Mouse (Mus musculus): ENCODE measurements around the gene Mfsd1. TPM values are rescaled to one million over a fixed set of nuclear protein-coding genes. Genes with fewer than 3 reads are reported as not detected.

The Mfsd1 gene
- 27.9 and 33.3 TPM in 2 replicates for total RNA-seq (2014; rRNA removed; ENCODE audit: low replicate concordance)
- 27.4 and 28.3 TPM in 2 replicates for polyA plus RNA-seq (2015; fragmentation: Nextera tagmentation; extraction: Ambion mirVana)

DNA sequence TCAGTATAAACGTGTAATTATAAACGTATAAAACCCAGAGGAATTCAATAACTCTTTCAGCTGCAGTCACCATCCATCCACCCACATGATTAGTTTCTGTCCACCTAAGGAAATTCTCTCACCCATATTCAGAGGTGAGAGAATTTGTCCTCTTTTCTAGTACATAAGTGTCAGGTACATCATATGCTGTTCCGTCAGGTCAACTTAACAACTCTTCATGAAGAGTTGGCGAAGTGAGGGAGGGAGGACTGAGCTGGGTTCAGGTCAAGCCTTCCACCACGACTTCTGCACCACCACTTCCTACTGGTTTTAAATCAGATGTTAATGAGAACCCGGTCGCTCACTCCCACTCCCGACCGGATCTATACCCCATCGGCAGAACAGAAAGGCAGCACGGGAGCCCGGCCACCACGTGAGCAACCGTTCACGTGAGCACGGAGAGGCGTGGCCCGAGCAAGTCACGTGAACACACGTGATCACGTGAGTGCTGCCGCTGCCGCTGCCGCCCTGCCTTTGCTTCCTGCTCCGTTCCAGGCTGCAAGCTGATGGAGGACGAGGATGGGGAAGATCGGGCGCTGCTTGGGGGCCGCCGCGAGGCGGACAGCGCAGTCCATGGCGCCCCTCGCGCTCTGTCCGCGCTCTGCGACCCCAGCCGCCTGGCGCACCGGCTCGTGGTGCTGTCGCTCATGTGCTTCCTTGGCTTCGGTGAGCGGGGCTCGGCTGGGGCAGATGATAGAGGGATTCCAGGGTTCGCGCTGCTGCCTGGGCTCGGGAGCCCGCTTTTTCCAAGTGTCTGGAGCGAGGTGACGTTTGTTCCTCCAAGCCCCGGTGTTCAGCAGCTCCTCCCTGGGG, at the start of gene Mfsd1:
TSS of gene Mfsd1 (plus strand) at position 469 of the 852 bp plus-strand sequence.
- peak; percentile 93 for ATAC-seq (ENCODE audit: insufficient read depth, low read depth)
- DNase-seq (ENCODE audit: low spot score) = peak; percentile 85
- TF ChIP-seq EP300 (IDR thresholded peaks at IDR 0.05; ENCODE audit: low read depth) (no peak), CTCF (IDR thresholded peaks at IDR 0.05; ENCODE audit: low read depth) (no peak)
- no peaks in the 10 kb centered on the region for H3K9me3 ChIP-seq (replicated peaks; ENCODE audit: control insufficient read depth, low read length)
- peaks cover 6% of the 10 kb centered on the region for H3K4me1 ChIP-seq (ENCODE audit: control insufficient read depth, insufficient read depth)
- H3K4me3 ChIP-seq (ENCODE audit: low read depth, low read length) = peak within 1 kb of the TSS; percentile 94
- H3K27ac ChIP-seq (ENCODE audit: low read depth) = peak within 1 kb of the TSS; percentile 70
- H3K27me3 ChIP-seq (ENCODE audit: control insufficient read depth, insufficient read depth, low read length) = no peaks in the 10 kb centered on the region
- WGBS = 4% methylated on average over 48 of the region's 54 CpGs
- peaks cover 15% of the 10 kb centered on the region for H3K36me3 ChIP-seq (replicated peaks; ENCODE audit: control insufficient read depth, insufficient read depth, low read length)
- peak within 1 kb of the TSS; percentile 74 for H3K9ac ChIP-seq (replicated peaks; ENCODE audit: low read depth, low read length)
- H3K4me2 ChIP-seq (ENCODE audit: low read depth, low read length) = peak within 1 kb of the TSS; percentile 99

- H3K9me3 ChIP-seq (replicated peaks; ENCODE audit: control insufficient read depth, low read length) = no peaks in the 10 kb centered on the region
- WGBS = 67% methylated on average over 8 of the region's 8 CpGs
- ATAC-seq (ENCODE audit: insufficient read depth, low read depth) (no peak), DNase-seq (ENCODE audit: low spot score) (no peak)
- no peak for TF ChIP-seq EP300 (IDR thresholded peaks at IDR 0.05; ENCODE audit: low read depth)
- TF ChIP-seq CTCF (IDR thresholded peaks at IDR 0.05; ENCODE audit: low read depth) = no peak
- no peaks in the 10 kb centered on the region for H3K36me3 ChIP-seq (replicated peaks; ENCODE audit: control insufficient read depth, insufficient read depth, low read length)
- H3K4me1 ChIP-seq (ENCODE audit: control insufficient read depth, insufficient read depth) = no peaks in the 10 kb centered on the region
- no peak overlapping the region for H3K27ac ChIP-seq (ENCODE audit: low read depth)
- H3K4me2 ChIP-seq (ENCODE audit: low read depth, low read length) = no peak overlapping the region
- no peaks in the 10 kb centered on the region for H3K27me3 ChIP-seq (ENCODE audit: control insufficient read depth, insufficient read depth, low read length)
- H3K4me3 ChIP-seq (ENCODE audit: low read depth, low read length) = no peak overlapping the region
- no peak overlapping the region for H3K9ac ChIP-seq (replicated peaks; ENCODE audit: low read depth, low read length)
Measured at GRCm38 (mm10) chr3:67543630-67544029, 38.9 kb upstream of the Mfsd1 start.

DNA sequence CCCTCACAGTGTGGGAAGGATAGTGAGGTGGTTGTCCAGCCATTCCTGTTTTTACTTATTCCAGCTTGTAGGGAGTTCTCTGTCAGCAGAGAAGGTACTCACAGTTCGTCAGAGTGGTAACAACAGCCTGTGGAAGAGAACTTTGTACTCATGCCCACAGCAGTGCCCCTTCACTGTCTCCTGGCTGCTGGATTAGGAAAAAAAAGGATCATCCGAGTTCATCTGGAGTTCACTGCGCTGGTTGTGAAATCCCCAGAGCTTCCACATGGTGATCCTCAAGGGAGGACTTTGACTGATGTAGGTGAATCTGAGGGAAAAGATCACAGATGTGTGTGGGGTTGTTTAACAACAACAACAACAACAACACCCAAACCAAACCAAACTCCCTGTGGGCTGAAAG, 31.3 kb upstream of the Mfsd1 start:
- Histone ChIP-seq H3K9ac (replicated peaks; ENCODE audit: low read depth, low read length) (no peak overlapping the region), H3K27me3 (ENCODE audit: control insufficient read depth, insufficient read depth, low read length) (no peaks in the 10 kb centered on the region), H3K4me3 (ENCODE audit: low read depth, low read length) (no peak overlapping the region), H3K36me3 (replicated peaks; ENCODE audit: control insufficient read depth, insufficient read depth, low read length) (no peaks in the 10 kb centered on the region), H3K4me1 (ENCODE audit: control insufficient read depth, insufficient read depth) (no peaks in the 10 kb centered on the region), H3K4me2 (ENCODE audit: low read depth, low read length) (no peak overlapping the region), H3K9me3 (replicated peaks; ENCODE audit: control insufficient read depth, low read length) (no peaks in the 10 kb centered on the region), H3K27ac (ENCODE audit: low read depth) (no peak overlapping the region)
- WGBS = 66% methylated on average over 3 of the region's 3 CpGs
- DNase-seq (ENCODE audit: low spot score) (no peak), ATAC-seq (ENCODE audit: insufficient read depth, low read depth) (no peak)
- TF ChIP-seq CTCF (IDR thresholded peaks at IDR 0.05; ENCODE audit: low read depth) (no peak), EP300 (IDR thresholded peaks at IDR 0.05; ENCODE audit: low read depth) (no peak)

- H3K36me3 ChIP-seq (replicated peaks; ENCODE audit: control insufficient read depth, insufficient read depth, low read length) = no peaks in the 10 kb centered on the region
- no peaks in the 10 kb centered on the region for H3K27me3 ChIP-seq (ENCODE audit: control insufficient read depth, insufficient read depth, low read length)
- ATAC-seq (ENCODE audit: insufficient read depth, low read depth) (0 out of 2 replicates have a peak, but pooled peaks have one; percentile 20), DNase-seq (ENCODE audit: low spot score) (peak; percentile 33)
- H3K9ac ChIP-seq (replicated peaks; ENCODE audit: low read depth, low read length) = no peak overlapping the region
- H3K4me3 ChIP-seq (ENCODE audit: low read depth, low read length) = no peak overlapping the region
- no peaks in the 10 kb centered on the region for H3K9me3 ChIP-seq (replicated peaks; ENCODE audit: control insufficient read depth, low read length)
- H3K27ac ChIP-seq (ENCODE audit: low read depth) = no peak overlapping the region
- TF ChIP-seq CTCF (IDR thresholded peaks at IDR 0.05; ENCODE audit: low read depth) (no peak), EP300 (IDR thresholded peaks at IDR 0.05; ENCODE audit: low read depth) (no peak)
- H3K4me2 ChIP-seq (ENCODE audit: low read depth, low read length) = no peak overlapping the region
- 26% methylated on average over 4 of the region's 4 CpGs for WGBS
- no peaks in the 10 kb centered on the region for H3K4me1 ChIP-seq (ENCODE audit: control insufficient read depth, insufficient read depth)
Measured at GRCm38 (mm10) chr3:67553281-67553680, 29.3 kb upstream of the Mfsd1 start.

DNA sequence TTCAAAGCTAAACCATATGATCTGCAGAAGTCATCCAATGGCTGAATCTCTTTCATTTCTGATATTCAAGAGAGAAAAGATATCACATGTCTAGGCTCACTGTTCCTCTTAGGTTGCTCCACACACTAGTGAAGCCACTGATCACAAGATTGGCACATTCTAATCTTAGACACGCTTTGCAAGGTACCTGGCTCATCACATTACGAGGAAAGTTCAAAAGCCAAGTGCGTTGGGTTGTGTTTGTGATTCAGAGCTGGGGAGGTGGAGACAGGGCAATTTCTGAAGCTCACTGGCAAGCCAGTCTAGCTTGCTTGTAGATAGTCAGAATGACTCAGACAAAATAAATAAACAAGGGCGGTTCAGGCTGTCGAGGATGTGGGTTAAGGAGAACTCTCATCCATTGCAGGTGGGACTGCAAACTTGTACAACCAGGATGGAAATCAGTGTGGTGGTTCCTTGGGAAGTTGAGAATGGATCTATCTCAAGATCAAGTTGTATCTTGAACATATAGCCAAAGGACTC, 28.6 kb upstream of the Mfsd1 start:
- no peaks in the 10 kb centered on the region for H3K4me1 ChIP-seq (ENCODE audit: control insufficient read depth, insufficient read depth)
- TF ChIP-seq CTCF (IDR thresholded peaks at IDR 0.05; ENCODE audit: low read depth) (no peak), EP300 (IDR thresholded peaks at IDR 0.05; ENCODE audit: low read depth) (no peak)
- DNase-seq (ENCODE audit: low spot score) (no peak), ATAC-seq (ENCODE audit: insufficient read depth, low read depth) (no peak)
- no peaks in the 10 kb centered on the region for H3K36me3 ChIP-seq (replicated peaks; ENCODE audit: control insufficient read depth, insufficient read depth, low read length)
- no peak overlapping the region for H3K4me2 ChIP-seq (ENCODE audit: low read depth, low read length)
- H3K27me3 ChIP-seq (ENCODE audit: control insufficient read depth, insufficient read depth, low read length) = no peaks in the 10 kb centered on the region
- no peak overlapping the region for H3K27ac ChIP-seq (ENCODE audit: low read depth)
- H3K9me3 ChIP-seq (replicated peaks; ENCODE audit: control insufficient read depth, low read length) = no peaks in the 10 kb centered on the region
- no peak overlapping the region for H3K9ac ChIP-seq (replicated peaks; ENCODE audit: low read depth, low read length)
- 67% methylated on average over 5 of the region's 5 CpGs for WGBS
- H3K4me3 ChIP-seq (ENCODE audit: low read depth, low read length) = no peak overlapping the region
